ENCODE assay signal across 8 mouse cellular contexts in the genomic region with DNA sequence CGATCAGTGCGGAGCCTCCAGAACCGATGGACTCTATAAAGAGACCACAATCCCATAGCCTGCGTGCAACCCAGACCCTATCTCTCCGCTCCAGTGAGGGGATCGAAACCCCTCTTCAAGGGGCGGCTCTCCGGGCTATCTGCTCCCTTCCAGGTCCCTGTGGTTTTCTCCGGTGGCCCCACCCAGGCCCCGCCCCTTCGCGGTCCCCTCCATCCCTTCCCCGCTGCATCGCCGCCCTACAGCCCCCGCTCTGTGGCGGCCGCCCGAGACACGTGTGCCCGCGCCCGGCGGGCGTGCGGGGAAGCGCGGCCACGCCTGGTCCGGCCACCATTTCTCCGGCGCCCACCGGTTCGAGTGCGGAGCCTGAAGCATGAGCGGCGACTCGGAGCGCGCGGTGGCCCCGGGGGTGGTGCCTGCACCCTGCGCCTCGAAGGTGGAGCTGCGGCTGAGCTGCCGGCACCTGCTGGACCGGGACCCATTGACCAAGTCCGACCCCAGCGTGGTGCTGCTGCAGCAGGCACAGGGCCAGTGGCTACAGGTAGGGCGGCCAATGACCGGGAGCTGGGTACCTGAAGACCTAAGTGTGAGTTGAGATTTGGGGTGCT. TPM values are rescaled to one million over a fixed set of nuclear protein-coding genes. Genes with fewer than 3 reads are reported as not detected.
A peak's percentile ranks its signal among the peaks of the same experiment; 100 is the strongest.
DNase-seq lines count a peak whose midpoint lies in the region; ATAC-seq and TF ChIP-seq lines count a peak whose summit lies in the region.

TSS of gene Cpne7 (plus strand) at position 248 of the 605 bp plus-strand sequence.

- H3K27ac ChIP-seq in liver, embryonic 14.5 days, result no peak within 1 kb of the TSS

- no peak for TF ChIP-seq CTCF in liver, embryonic 14.5 days (IDR thresholded peaks at IDR 0.05; ENCODE audit: low read depth)

- H3K4me1 ChIP-seq in liver, embryonic 14.5 days (replicated peaks; ENCODE audit: control insufficient read depth in 2 of 2, insufficient read depth in 2 of 2, low read length in 1 of 2), result peaks cover 7 to 38% of the 10 kb centered on the region in 2 experiments; a peak in 3 of 4 replicates

- WGBS in liver, embryonic 14.5 days (ENCODE audit: insufficient replicate concordance), result under 1% methylated on average over 51 of the region's 51 CpGs

- TF ChIP-seq EP300 in liver, embryonic 14.5 days (IDR thresholded peaks at IDR 0.05; ENCODE audit: low read depth), result no peak

- peak within 1 kb of the TSS; percentile 18 to 54; a peak in 3 of 4 replicates for H3K4me3 ChIP-seq in liver, embryonic 14.5 days (ENCODE audit: insufficient read depth in 1 of 2, low read depth in 2 of 2, low read length in 2 of 2)

- no peaks in the 10 kb centered on the region for H3K36me3 ChIP-seq in liver, embryonic 14.5 days (replicated peaks; ENCODE audit: control insufficient read depth, insufficient read depth, low read depth)

- H3K9ac ChIP-seq in liver, embryonic 14.5 days (replicated peaks), result no peak within 1 kb of the TSS

- no peaks in the 10 kb centered on the region for H3K9me3 ChIP-seq in liver, embryonic 14.5 days (ENCODE audit: control insufficient read depth, low read length)

- peak; percentile 66 for ATAC-seq in liver, embryonic 14.5 days (ENCODE audit: insufficient read depth)

- peak; percentile 52 for DNase-seq in embryo, embryonic 11 days
- no peak for DNase-seq in embryo, embryonic 9.5 days (ENCODE audit: extremely low spot score)
- peak; percentile 39 to 51 for DNase-seq in right cerebral cortex, postnatal 10 days (ENCODE audit: low spot score in 2 of 2)
- no peak for DNase-seq in right cerebral cortex, postnatal 25 days
- DNase-seq in induced T-regulatory cell, adult 2 months (ENCODE audit: low read depth), result peak; percentile 47
- no peak for DNase-seq in liver, embryonic 14.5 days (ENCODE audit: low read depth in 3 of 3, low spot score in 3 of 3)
- DNase-seq in ovary, postnatal 14 days (ENCODE audit: low spot score), result no peak
- DNase-seq in cerebellum, adult 11-12 months, result no peak

- peaks cover 30% of the 10 kb centered on the region for H3K27me3 ChIP-seq in liver, embryonic 14.5 days (ENCODE audit: control insufficient read depth, insufficient read depth, low read length)

- peak within 1 kb of the TSS; percentile 84 for H3K4me2 ChIP-seq in liver, embryonic 14.5 days (ENCODE audit: low read depth)

RNA-seq across cellular contexts. Expression of gene Cpne7, which starts in this region (rescaled TPM):
- polyA plus RNA-seq in liver, embryonic 14.5 days (2012; rRNA removed), result 1.7 and 1.9 TPM in 2 replicates
- polyA plus RNA-seq in liver, embryonic 14.5 days (2014; fragmentation: Nextera tagmentation; extraction: Ambion mirVana), result 0.58 and 0.65 TPM in 2 replicates

Comparison
In these comparisons a context has a peak if more than half of its experiments do, and no peak if none do; other contexts are left out.
1. DNase-seq: peak in embryo, embryonic 11 days (single experiment), right cerebral cortex, postnatal 10 days (2 of 2) and induced T-regulatory cell, adult 2 months (single experiment); none in embryo, embryonic 9.5 days (single experiment), right cerebral cortex, postnatal 25 days (single experiment), liver, embryonic 14.5 days (0 of 3), ovary, postnatal 14 days (single experiment) and cerebellum, adult 11-12 months (single experiment).